Mouse (Mus musculus): ENCODE results near the gene Eya2. TPM values are rescaled to one million over a fixed set of nuclear protein-coding genes. Genes with fewer than 3 reads are reported as not detected.

Eya2 gene
- total and polyA plus RNA-seq, 3 experiments: not detected

DNA sequence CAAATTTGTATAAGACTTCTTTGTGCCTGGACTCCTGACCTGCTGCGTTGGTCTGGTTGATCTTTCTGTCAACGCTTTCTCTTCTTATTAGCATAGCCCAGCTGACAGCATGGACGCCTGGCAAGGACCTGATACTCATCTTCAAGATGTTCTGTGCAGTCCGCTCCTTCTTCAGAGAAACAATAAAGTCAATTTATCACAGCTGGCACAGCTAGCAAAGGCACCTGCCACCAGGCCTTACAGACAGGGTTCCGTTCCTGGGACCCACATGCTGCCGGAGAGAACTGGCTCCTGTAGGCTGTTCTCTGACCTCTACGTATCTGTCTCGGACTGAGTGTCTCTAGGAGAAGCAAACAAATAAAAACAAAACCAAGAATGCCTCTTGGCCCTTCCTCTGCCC, 11.8 kb upstream of the Eya2 start:
- H3K27me3 ChIP-seq (ENCODE audit: insufficient read depth, low read length): no peaks in the 10 kb centered on the region
- TF ChIP-seq CTCF (IDR thresholded peaks at IDR 0.05; ENCODE audit: low read depth, low read length) (no peak), TAL1 (conservative IDR thresholded peaks at IDR 0.05; ENCODE audit: low read depth, low read length) (no peak), POLR2AphosphoS5 (IDR thresholded peaks at IDR 0.05; ENCODE audit: insufficient replicate concordance, low read depth, low read length) (no peak), GATA1 (IDR thresholded peaks at IDR 0.05; ENCODE audit: borderline replicate concordance, low read length) (no peak), GATA2 (IDR thresholded peaks at IDR 0.05; ENCODE audit: borderline replicate concordance, low read depth, low read length) (no peak)
- H3K9me3 ChIP-seq (replicated peaks): peaks cover 2% of the 10 kb centered on the region; the same call in 1 of the 2 replicates
- H3K4me1 ChIP-seq (ENCODE audit: insufficient read depth, low read depth, low read length): no peaks in the 10 kb centered on the region
- no peak for DNase-seq (ENCODE audit: low spot score)
- no peak overlapping the region for H3K4me3 ChIP-seq (ENCODE audit: low read depth, low read length)
- no peak for ATAC-seq (ENCODE audit: extremely low read depth, insufficient number of reproducible peaks, low FRiP score, poor library complexity, severe bottlenecking)
- H3K36me3 ChIP-seq (replicated peaks): no peaks in the 10 kb centered on the region

DNA sequence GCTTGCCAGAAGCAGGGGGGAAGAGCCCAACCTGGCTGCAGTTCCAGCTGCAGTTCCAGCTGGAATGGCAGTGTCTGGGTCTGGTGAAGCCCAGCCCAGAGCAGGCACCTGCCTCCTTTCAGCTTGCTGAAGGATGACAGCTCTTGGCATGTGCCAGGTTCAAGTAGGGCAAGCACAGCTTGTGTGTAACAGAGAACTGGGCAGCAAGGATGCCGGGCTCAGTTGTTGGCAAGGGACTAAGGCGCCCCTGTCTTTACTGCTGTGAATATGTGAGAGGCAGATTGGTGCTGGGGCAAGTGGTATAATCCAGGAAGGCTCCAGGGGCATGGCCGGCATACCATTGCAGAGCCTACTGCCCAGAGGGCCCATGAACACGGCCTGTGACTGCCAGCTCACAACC, 11.3 kb upstream of the Eya2 start:
- DNase-seq (ENCODE audit: low spot score): no peak
- Histone ChIP-seq H3K9me3 (replicated peaks) (no peaks in the 10 kb centered on the region; the same call in 1 of the 2 replicates), H3K4me3 (ENCODE audit: low read depth, low read length) (no peak overlapping the region), H3K4me1 (ENCODE audit: insufficient read depth, low read depth, low read length) (no peaks in the 10 kb centered on the region), H3K36me3 (replicated peaks) (no peaks in the 10 kb centered on the region), H3K27me3 (ENCODE audit: insufficient read depth, low read length) (no peaks in the 10 kb centered on the region)
- TF ChIP-seq GATA1 (IDR thresholded peaks at IDR 0.05; ENCODE audit: borderline replicate concordance, low read length): no peak
- no peak for TF ChIP-seq POLR2AphosphoS5 (IDR thresholded peaks at IDR 0.05; ENCODE audit: insufficient replicate concordance, low read depth, low read length)
- TF ChIP-seq GATA2 (IDR thresholded peaks at IDR 0.05; ENCODE audit: borderline replicate concordance, low read depth, low read length): no peak
- no peak for TF ChIP-seq TAL1 (conservative IDR thresholded peaks at IDR 0.05; ENCODE audit: low read depth, low read length)
- no peak for TF ChIP-seq CTCF (IDR thresholded peaks at IDR 0.05; ENCODE audit: low read depth, low read length)
- no peak for ATAC-seq (ENCODE audit: extremely low read depth, insufficient number of reproducible peaks, low FRiP score, poor library complexity, severe bottlenecking)

DNA sequence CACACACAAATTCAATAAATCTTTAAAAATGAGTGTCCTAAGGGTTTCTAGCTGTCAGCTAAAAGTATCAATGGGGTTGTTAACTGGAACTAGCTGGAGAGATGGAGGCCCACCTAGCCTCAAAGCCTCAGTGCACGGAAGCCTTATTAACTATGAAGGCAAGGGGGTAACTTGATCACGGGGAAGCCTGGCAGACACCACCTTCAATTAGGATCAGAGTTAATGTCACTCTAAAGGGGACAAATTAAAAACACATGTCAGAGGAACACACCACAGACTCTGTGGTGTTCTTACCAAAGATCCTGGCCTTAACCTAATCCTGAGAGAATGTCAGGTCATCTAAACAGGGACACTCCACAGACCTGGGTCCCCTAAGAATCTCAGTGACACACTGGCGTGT, 10.3 kb upstream of the Eya2 start:
- TF ChIP-seq GATA2 (IDR thresholded peaks at IDR 0.05; ENCODE audit: borderline replicate concordance, low read depth, low read length): no peak
- no peak for TF ChIP-seq POLR2AphosphoS5 (IDR thresholded peaks at IDR 0.05; ENCODE audit: insufficient replicate concordance, low read depth, low read length)
- no peak for TF ChIP-seq GATA1 (IDR thresholded peaks at IDR 0.05; ENCODE audit: borderline replicate concordance, low read length)
- no peak for TF ChIP-seq CTCF (IDR thresholded peaks at IDR 0.05; ENCODE audit: low read depth, low read length)
- TF ChIP-seq TAL1 (conservative IDR thresholded peaks at IDR 0.05; ENCODE audit: low read depth, low read length): no peak
- ATAC-seq (ENCODE audit: extremely low read depth, insufficient number of reproducible peaks, low FRiP score, poor library complexity, severe bottlenecking) (no peak), DNase-seq (ENCODE audit: low spot score) (no peak)
- H3K9me3 ChIP-seq (replicated peaks): no peaks in the 10 kb centered on the region; the same call in 1 of the 2 replicates
- H3K4me1 ChIP-seq (ENCODE audit: insufficient read depth, low read depth, low read length): no peaks in the 10 kb centered on the region
- H3K27me3 ChIP-seq (ENCODE audit: insufficient read depth, low read length): no peaks in the 10 kb centered on the region
- H3K36me3 ChIP-seq (replicated peaks): no peaks in the 10 kb centered on the region
- H3K4me3 ChIP-seq (ENCODE audit: low read depth, low read length): no peak overlapping the region

DNA sequence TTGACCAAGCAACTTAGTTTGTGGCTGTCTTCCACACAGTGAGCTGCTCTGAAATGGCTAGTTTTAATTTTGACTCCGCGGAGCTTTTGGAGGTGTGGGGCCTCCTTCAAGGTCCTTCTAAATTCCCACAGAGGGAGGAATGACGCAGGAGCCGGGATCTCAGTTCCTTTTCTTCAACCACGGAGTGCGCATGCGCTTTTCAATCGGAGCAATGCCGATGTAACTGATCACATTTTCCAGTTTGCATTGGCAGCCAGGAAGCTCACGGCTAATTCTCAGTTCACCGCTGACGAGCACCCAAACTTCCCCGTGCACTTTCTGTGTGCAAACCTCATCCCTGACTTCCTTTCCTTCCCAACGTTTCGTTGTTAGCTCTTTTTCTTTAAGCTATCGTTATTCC, 4.1 kb upstream of the Eya2 start:
- ATAC-seq (ENCODE audit: extremely low read depth, insufficient number of reproducible peaks, low FRiP score, poor library complexity, severe bottlenecking) (no peak), DNase-seq (ENCODE audit: low spot score) (no peak)
- no peak for TF ChIP-seq TAL1 (conservative IDR thresholded peaks at IDR 0.05; ENCODE audit: low read depth, low read length)
- TF ChIP-seq POLR2AphosphoS5 (IDR thresholded peaks at IDR 0.05; ENCODE audit: insufficient replicate concordance, low read depth, low read length): no peak
- TF ChIP-seq CTCF (IDR thresholded peaks at IDR 0.05; ENCODE audit: low read depth, low read length): no peak
- TF ChIP-seq GATA1 (IDR thresholded peaks at IDR 0.05; ENCODE audit: borderline replicate concordance, low read length): no peak
- no peak for TF ChIP-seq GATA2 (IDR thresholded peaks at IDR 0.05; ENCODE audit: borderline replicate concordance, low read depth, low read length)
- Histone ChIP-seq H3K4me1 (ENCODE audit: insufficient read depth, low read depth, low read length) (no peaks in the 10 kb centered on the region), H3K36me3 (replicated peaks) (no peaks in the 10 kb centered on the region), H3K9me3 (replicated peaks) (peaks cover 14% of the 10 kb centered on the region), H3K27me3 (ENCODE audit: insufficient read depth, low read length) (no peaks in the 10 kb centered on the region), H3K4me3 (ENCODE audit: low read depth, low read length) (no peak overlapping the region)

DNA sequence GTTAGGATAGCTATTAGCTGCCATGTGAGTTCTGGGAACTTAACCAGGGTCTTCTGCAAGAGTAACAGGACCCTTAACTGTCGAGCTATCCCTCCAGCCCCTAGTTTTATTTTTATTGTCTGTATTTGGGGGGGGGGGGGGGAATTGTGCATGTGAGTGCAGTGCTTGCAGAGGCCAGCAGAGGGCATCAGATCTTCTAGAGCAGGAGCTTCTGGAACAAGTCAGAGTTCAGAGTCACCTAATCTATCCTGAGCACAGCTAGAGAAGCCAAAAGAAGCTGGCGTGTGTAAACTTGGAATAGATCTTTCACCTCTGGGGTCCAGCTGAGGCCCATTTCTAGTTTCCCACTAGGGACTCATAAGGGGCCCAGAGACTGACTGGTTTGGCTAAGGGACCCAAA, 1.1 kb upstream of the Eya2 start:
- no peaks in the 10 kb centered on the region for H3K4me1 ChIP-seq (ENCODE audit: insufficient read depth, low read depth, low read length)
- no peak overlapping the region for H3K4me3 ChIP-seq (ENCODE audit: low read depth, low read length)
- TF ChIP-seq CTCF (IDR thresholded peaks at IDR 0.05; ENCODE audit: low read depth, low read length) (no peak), POLR2AphosphoS5 (IDR thresholded peaks at IDR 0.05; ENCODE audit: insufficient replicate concordance, low read depth, low read length) (no peak)
- no peak for DNase-seq (ENCODE audit: low spot score)
- ATAC-seq (ENCODE audit: extremely low read depth, insufficient number of reproducible peaks, low FRiP score, poor library complexity, severe bottlenecking): no peak
- H3K27me3 ChIP-seq (ENCODE audit: insufficient read depth, low read length): no peaks in the 10 kb centered on the region
- H3K9me3 ChIP-seq (replicated peaks): peaks cover 14% of the 10 kb centered on the region
- no peaks in the 10 kb centered on the region for H3K36me3 ChIP-seq (replicated peaks)

DNA sequence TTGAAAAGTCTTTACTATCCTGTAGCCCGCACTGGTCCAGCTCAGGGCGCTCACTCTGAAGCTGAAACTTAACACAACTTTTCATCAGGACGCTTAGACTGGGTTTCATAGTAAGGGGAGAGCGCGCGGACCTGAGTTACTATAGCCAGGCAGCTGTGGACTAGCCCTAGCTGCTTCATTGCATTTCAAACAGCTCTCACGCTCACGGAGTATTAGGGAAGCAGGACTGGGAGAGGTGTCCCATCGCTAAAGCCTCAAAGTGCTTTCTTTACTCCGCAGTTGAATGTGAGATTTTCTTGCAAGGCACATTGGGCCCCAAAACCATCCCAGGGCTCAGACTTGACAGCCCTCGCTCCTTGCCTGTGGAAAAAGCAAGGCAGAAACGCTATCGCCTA, 841 bp downstream of the Eya2 start:
- Histone ChIP-seq H3K27me3 (ENCODE audit: insufficient read depth, low read length) (peaks cover 2% of the 10 kb centered on the region; the same call in 1 of the 2 replicates), H3K4me3 (ENCODE audit: low read depth, low read length) (no peak overlapping the region), H3K9me3 (replicated peaks) (peaks cover 14% of the 10 kb centered on the region), H3K36me3 (replicated peaks) (no peaks in the 10 kb centered on the region), H3K4me1 (ENCODE audit: insufficient read depth, low read depth, low read length) (no peaks in the 10 kb centered on the region)
- TF ChIP-seq TAL1 (conservative IDR thresholded peaks at IDR 0.05; ENCODE audit: low read depth, low read length): no peak
- TF ChIP-seq POLR2AphosphoS5 (IDR thresholded peaks at IDR 0.05; ENCODE audit: insufficient replicate concordance, low read depth, low read length): no peak
- no peak for TF ChIP-seq CTCF (IDR thresholded peaks at IDR 0.05; ENCODE audit: low read depth, low read length)
- TF ChIP-seq GATA2 (IDR thresholded peaks at IDR 0.05; ENCODE audit: borderline replicate concordance, low read depth, low read length): no peak
- TF ChIP-seq GATA1 (IDR thresholded peaks at IDR 0.05; ENCODE audit: borderline replicate concordance, low read length): no peak
- no peak for ATAC-seq (ENCODE audit: extremely low read depth, insufficient number of reproducible peaks, low FRiP score, poor library complexity, severe bottlenecking)
- no peak for DNase-seq (ENCODE audit: low spot score)

DNA sequence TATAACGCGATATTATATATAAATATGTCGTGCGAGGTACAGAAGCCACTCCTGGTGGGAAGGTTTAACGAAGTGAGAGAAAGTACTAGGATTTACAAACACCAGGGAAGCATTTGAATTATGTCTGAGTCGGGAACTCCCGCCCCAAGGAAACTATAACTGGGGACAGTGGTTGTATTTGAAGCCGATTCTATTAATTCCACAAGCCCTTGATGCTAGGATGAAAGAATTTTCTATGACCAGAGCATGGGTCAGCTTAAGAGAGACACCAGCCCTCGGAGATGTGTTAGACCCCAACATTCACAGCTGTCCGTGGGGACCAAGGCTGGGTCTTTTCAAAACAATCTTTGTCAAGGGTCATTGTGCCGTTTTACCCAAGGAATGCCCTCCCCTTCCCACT, 1.3 kb downstream of the Eya2 start:
- ATAC-seq (ENCODE audit: extremely low read depth, insufficient number of reproducible peaks, low FRiP score, poor library complexity, severe bottlenecking): no peak
- Histone ChIP-seq H3K9me3 (replicated peaks) (peaks cover 14% of the 10 kb centered on the region), H3K4me1 (ENCODE audit: insufficient read depth, low read depth, low read length) (no peaks in the 10 kb centered on the region), H3K4me3 (ENCODE audit: low read depth, low read length) (no peak overlapping the region), H3K36me3 (replicated peaks) (no peaks in the 10 kb centered on the region), H3K27me3 (ENCODE audit: insufficient read depth, low read length) (peaks cover 2% of the 10 kb centered on the region; the same call in 1 of the 2 replicates)
- TF ChIP-seq GATA1 (IDR thresholded peaks at IDR 0.05; ENCODE audit: borderline replicate concordance, low read length): no peak
- no peak for TF ChIP-seq POLR2AphosphoS5 (IDR thresholded peaks at IDR 0.05; ENCODE audit: insufficient replicate concordance, low read depth, low read length)
- no peak for TF ChIP-seq TAL1 (conservative IDR thresholded peaks at IDR 0.05; ENCODE audit: low read depth, low read length)
- TF ChIP-seq GATA2 (IDR thresholded peaks at IDR 0.05; ENCODE audit: borderline replicate concordance, low read depth, low read length): no peak
- TF ChIP-seq CTCF (IDR thresholded peaks at IDR 0.05; ENCODE audit: low read depth, low read length): no peak
- no peak for DNase-seq (ENCODE audit: low spot score)

All from G1E (cell line).